ENCODE assay signal across 27 mouse cellular contexts in genomic region chr13:110619010-110619409, GRCm38 (mm10).
A peak's percentile ranks its signal among the peaks of the same experiment; 100 is the strongest.
DNase-seq lines count a peak whose midpoint lies in the region; ATAC-seq lines count a peak whose summit lies in the region.
"Had no signal": no experiment of that assay in that cellular context is flagged by ENCODE, and none has a peak within 500 bp of the region (broad histone marks: within the 10 kb centered on the region; RNA-seq: fewer than 3 reads in every experiment).

No protein-coding gene starts in this region.

- no peaks in the 10 kb centered on the region for H3K9me3 ChIP-seq in intestine, embryonic 15.5 days
- H3K9me3 ChIP-seq: embryonic facial prominence, embryonic 12.5 days; hindbrain, embryonic 12.5 days; limb, embryonic 13.5 days; liver, embryonic 12.5 days; midbrain, embryonic 13.5 days had no signal

- WGBS in intestine, embryonic 15.5 days, result 90% methylated on average over 6 of the region's 6 CpGs

- H3K4me3 ChIP-seq in intestine, embryonic 15.5 days (replicated peaks), result no peak overlapping the region
- H3K4me3 ChIP-seq: embryonic facial prominence, embryonic 12.5 days; heart, adult 2 months; hindbrain, embryonic 12.5 days; limb, embryonic 13.5 days; liver, embryonic 12.5 days; midbrain, embryonic 13.5 days had no signal

- intact Hi-C loops in left cerebral cortex, postnatal 25 days (cut with DNase I), result loop anchor here (1.0 to 5.0 kb wide), 3 partner anchors 8 to 172 kb away; no protein-coding TSS in a partner anchor

- H3K27ac ChIP-seq in intestine, embryonic 15.5 days, result no peak overlapping the region
- H3K27ac ChIP-seq: embryonic facial prominence, embryonic 12.5 days; heart, adult 2 months; hindbrain, embryonic 12.5 days; kidney, postnatal 0 days; limb, embryonic 13.5 days; liver, embryonic 12.5 days; midbrain, embryonic 13.5 days; stomach, postnatal 0 days had no signal

- H3K9ac ChIP-seq in intestine, embryonic 15.5 days, result no peak overlapping the region
- H3K9ac ChIP-seq: embryonic facial prominence, embryonic 12.5 days; hindbrain, embryonic 12.5 days; limb, embryonic 13.5 days; liver, embryonic 12.5 days; midbrain, embryonic 13.5 days had no signal

- no peaks in the 10 kb centered on the region for H3K36me3 ChIP-seq in intestine, embryonic 15.5 days
- H3K36me3 ChIP-seq: embryonic facial prominence, embryonic 12.5 days; G1E; hindbrain, embryonic 12.5 days; limb, embryonic 13.5 days; liver, embryonic 12.5 days; midbrain, embryonic 13.5 days had no signal

- no peaks in the 10 kb centered on the region for H3K4me1 ChIP-seq in intestine, embryonic 15.5 days (replicated peaks)
- H3K4me1 ChIP-seq: embryonic facial prominence, embryonic 12.5 days; hindbrain, embryonic 12.5 days; limb, embryonic 13.5 days; liver, embryonic 12.5 days; midbrain, embryonic 13.5 days had no signal

- no peaks in the 10 kb centered on the region for H3K27me3 ChIP-seq in intestine, embryonic 15.5 days (replicated peaks)
- H3K27me3 ChIP-seq: CH12.LX; embryonic facial prominence, embryonic 12.5 days; hindbrain, embryonic 12.5 days; limb, embryonic 13.5 days; liver, embryonic 12.5 days; midbrain, embryonic 13.5 days had no signal

- no peak overlapping the region for H3K4me2 ChIP-seq in intestine, embryonic 15.5 days (replicated peaks)
- H3K4me2 ChIP-seq: embryonic facial prominence, embryonic 12.5 days; hindbrain, embryonic 12.5 days; limb, embryonic 13.5 days; liver, embryonic 12.5 days; midbrain, embryonic 13.5 days had no signal

- peak; percentile 56 to 78 for DNase-seq in layer of hippocampus, adult 18-20 months (ENCODE audit: low spot score in 2 of 2)
- no peak for DNase-seq in layer of hippocampus, postnatal 10 days (ENCODE audit: low spot score in 2 of 2)
- DNase-seq in R1 (ENCODE audit: low read depth, low spot score), result peak; percentile 14
- peak; percentile 64 to 68 for DNase-seq in layer of hippocampus, adult 8-10 months (ENCODE audit: low spot score in 2 of 2)
- DNase-seq in left cerebral cortex, postnatal 25 days (ENCODE audit: low spot score in 2 of 2), result peak; percentile 54 to 94
- no peak for DNase-seq in kidney, postnatal 25 days
- DNase-seq in lung, postnatal 4 days, result no peak
- DNase-seq: adrenal gland, adult 8-10 months; B cell, adult 2 months; cerebellum, adult 18-20 months; cerebellum, postnatal 25 days; gastrocnemius, postnatal 25 days; heart, adult 2 months; kidney, adult 11 months; lung, adult 2 months; lung, postnatal 14 days had no signal

- no peak for ATAC-seq in intestine, embryonic 15.5 days
- ATAC-seq: activated CD4-positive, CD25-positive, alpha-beta regulatory T cell, adult 4 months; liver, embryonic 12.5 days; midbrain, embryonic 13.5 days had no signal

Comparison
In these comparisons a context has a peak if more than half of its experiments do, and no peak if none do; other contexts are left out.
1. DNase-seq: peak in layer of hippocampus, adult 18-20 months (2 of 2), R1 (single experiment), layer of hippocampus, adult 8-10 months (2 of 2) and left cerebral cortex, postnatal 25 days (2 of 2); none in layer of hippocampus, postnatal 10 days (0 of 2), kidney, postnatal 25 days (0 of 2) and lung, postnatal 4 days (0 of 2).